Mouse (Mus musculus): ENCODE data around the gene Cyct. TPM values are rescaled to one million over a fixed set of nuclear protein-coding genes. Genes with fewer than 3 reads are reported as not detected.

Gene Cyct
- total RNA-seq (2014; rRNA removed) (not detected in 2 replicates), polyA plus RNA-seq (2012; rRNA removed) (not detected in 2 replicates)

DNA sequence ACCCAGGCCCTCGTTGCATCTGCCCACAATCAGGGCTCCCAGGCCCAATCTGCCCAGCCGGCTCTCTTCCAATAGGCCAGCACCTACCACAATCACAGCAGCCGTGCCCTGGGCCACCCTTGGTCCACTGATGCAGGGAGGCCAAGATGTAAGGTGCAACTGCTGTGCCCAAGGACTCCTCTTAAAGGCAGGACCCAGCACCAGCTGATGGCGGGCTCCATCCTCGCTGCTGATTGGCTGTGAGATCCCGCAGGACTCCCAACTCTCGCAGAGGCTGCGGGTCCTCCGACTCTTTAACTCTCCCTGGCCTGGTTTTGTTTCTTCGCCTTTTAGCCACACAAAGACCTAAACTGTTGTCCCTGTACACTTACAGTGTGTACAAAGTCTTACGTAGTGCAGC lies at the start of gene Cyct:
Gene Cyct, minus strand, starts transcription at position 225 of the 400 bp plus-strand sequence.
- no peak within 1 kb of the TSS for H3K27ac ChIP-seq (replicated peaks; ENCODE audit: insufficient read depth, low read depth, low read length)
- H3K79me2 ChIP-seq (ENCODE audit: control insufficient read depth, insufficient read depth, low read length): no peaks in the 10 kb centered on the region
- no peak within 1 kb of the TSS for H3K4me3 ChIP-seq (ENCODE audit: insufficient read depth, low read depth, low read length)
- no peak for DNase-seq (ENCODE audit: extremely low read depth, low read depth, low spot score)
- 88% methylated on average over 11 of the region's 11 CpGs for WGBS
- no peaks in the 10 kb centered on the region for H3K4me1 ChIP-seq (ENCODE audit: control insufficient read depth, insufficient read depth, low read length)
- no peaks in the 10 kb centered on the region for H3K27me3 ChIP-seq (ENCODE audit: control insufficient read depth, insufficient read depth, low read length)
- no peaks in the 10 kb centered on the region for H3K36me3 ChIP-seq (ENCODE audit: control insufficient read depth, insufficient read depth, low read length)
- no peak for TF ChIP-seq POLR2A (IDR thresholded peaks at IDR 0.05; ENCODE audit: extremely low read depth, insufficient read depth, low read length)
- TF ChIP-seq CTCF (IDR thresholded peaks at IDR 0.05; ENCODE audit: low read depth, low read length): no peak
- H3K9ac ChIP-seq (ENCODE audit: low read depth, low read length): no peak within 1 kb of the TSS

DNA sequence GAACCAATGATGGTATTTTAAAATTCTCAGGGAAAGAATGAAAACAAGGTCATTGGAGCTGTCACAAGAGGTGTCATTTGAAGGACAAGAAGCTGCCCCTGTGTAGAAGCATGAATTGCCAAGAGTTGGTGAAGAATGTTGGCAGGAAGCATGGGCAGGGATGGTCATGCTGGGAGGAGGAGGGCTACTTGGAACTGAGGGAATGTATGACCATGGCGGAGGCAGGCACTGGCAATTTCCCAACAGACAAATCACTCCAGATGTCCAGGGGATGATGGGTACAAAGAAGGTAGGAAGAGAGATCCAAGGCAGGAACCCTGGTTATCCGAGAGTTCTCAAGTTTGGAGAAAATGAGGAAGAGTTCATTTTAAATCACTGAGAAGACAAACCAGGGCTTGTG lies 49.7 kb upstream of the Cyct start:
- Histone ChIP-seq H3K4me1 (ENCODE audit: control insufficient read depth, insufficient read depth, low read length) (peaks cover 8% of the 10 kb centered on the region), H3K27me3 (ENCODE audit: control insufficient read depth, insufficient read depth, low read length) (peaks cover 7% of the 10 kb centered on the region; the same call in 1 of the 2 replicates), H3K27ac (replicated peaks; ENCODE audit: insufficient read depth, low read depth, low read length) (no peak overlapping the region), H3K36me3 (ENCODE audit: control insufficient read depth, insufficient read depth, low read length) (no peaks in the 10 kb centered on the region), H3K4me3 (ENCODE audit: insufficient read depth, low read depth, low read length) (no peak overlapping the region), H3K79me2 (ENCODE audit: control insufficient read depth, insufficient read depth, low read length) (no peaks in the 10 kb centered on the region), H3K9ac (ENCODE audit: low read depth, low read length) (no peak overlapping the region)
- WGBS: 92% methylated on average over 2 of the region's 2 CpGs
- TF ChIP-seq POLR2A (IDR thresholded peaks at IDR 0.05; ENCODE audit: extremely low read depth, insufficient read depth, low read length) (no peak), CTCF (IDR thresholded peaks at IDR 0.05; ENCODE audit: low read depth, low read length) (no peak)
- no peak for DNase-seq (ENCODE audit: extremely low read depth, low read depth, low spot score)

- H3K36me3 ChIP-seq (ENCODE audit: control insufficient read depth, insufficient read depth, low read length): no peaks in the 10 kb centered on the region
- no peaks in the 10 kb centered on the region for H3K79me2 ChIP-seq (ENCODE audit: control insufficient read depth, insufficient read depth, low read length)
- no peak overlapping the region for H3K27ac ChIP-seq (replicated peaks; ENCODE audit: insufficient read depth, low read depth, low read length)
- H3K9ac ChIP-seq (ENCODE audit: low read depth, low read length): no peak overlapping the region
- TF ChIP-seq CTCF (IDR thresholded peaks at IDR 0.05; ENCODE audit: low read depth, low read length) (no peak), POLR2A (IDR thresholded peaks at IDR 0.05; ENCODE audit: extremely low read depth, insufficient read depth, low read length) (no peak)
- peaks cover 8% of the 10 kb centered on the region for H3K4me1 ChIP-seq (ENCODE audit: control insufficient read depth, insufficient read depth, low read length)
- DNase-seq (ENCODE audit: extremely low read depth, low read depth, low spot score): no peak
- WGBS: 95% methylated on average over 1 of the region's 1 CpGs
- H3K4me3 ChIP-seq (ENCODE audit: insufficient read depth, low read depth, low read length): no peak overlapping the region
- peaks cover 7% of the 10 kb centered on the region; the same call in 1 of the 2 replicates for H3K27me3 ChIP-seq (ENCODE audit: control insufficient read depth, insufficient read depth, low read length)
Measured at GRCm38 (mm10) chr2:76409526-76409925, 49.3 kb upstream of the Cyct start.

DNA sequence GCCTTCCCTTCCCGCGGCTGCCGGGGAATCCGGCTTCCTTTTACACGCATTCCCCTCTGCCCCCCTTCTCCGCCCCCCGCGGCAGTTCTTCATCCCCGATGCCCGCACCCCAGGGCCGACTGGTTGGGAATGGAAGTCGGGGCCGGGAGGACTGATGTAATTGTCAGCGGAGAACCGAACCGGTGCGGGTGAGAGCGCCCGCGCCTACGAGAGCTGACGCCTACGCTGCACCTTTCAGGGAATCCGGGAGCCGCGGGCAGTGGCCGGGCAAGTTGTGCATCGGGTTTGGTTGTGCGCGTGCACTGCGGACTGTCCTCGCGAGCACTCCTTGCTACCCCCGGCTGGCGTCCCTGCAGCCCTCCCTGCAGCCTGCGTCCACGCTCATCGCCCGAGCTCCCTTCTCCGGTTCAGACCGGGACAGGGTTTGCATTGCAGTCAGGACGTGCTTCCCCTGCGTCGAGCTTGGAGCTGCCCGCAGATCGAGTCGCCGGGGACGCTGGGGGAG lies 46.7 kb upstream of the Cyct start:
- H3K27me3 ChIP-seq (ENCODE audit: control insufficient read depth, insufficient read depth, low read length): peaks cover 14% of the 10 kb centered on the region
- H3K4me1 ChIP-seq (ENCODE audit: control insufficient read depth, insufficient read depth, low read length): peaks cover 8% of the 10 kb centered on the region
- no peaks in the 10 kb centered on the region for H3K36me3 ChIP-seq (ENCODE audit: control insufficient read depth, insufficient read depth, low read length)
- TF ChIP-seq POLR2A (IDR thresholded peaks at IDR 0.05; ENCODE audit: extremely low read depth, insufficient read depth, low read length) (no peak), CTCF (IDR thresholded peaks at IDR 0.05; ENCODE audit: low read depth, low read length) (no peak)
- WGBS: under 1% methylated on average over 49 of the region's 49 CpGs
- H3K79me2 ChIP-seq (ENCODE audit: control insufficient read depth, insufficient read depth, low read length): no peaks in the 10 kb centered on the region
- H3K27ac ChIP-seq (replicated peaks; ENCODE audit: insufficient read depth, low read depth, low read length): no peak overlapping the region
- H3K4me3 ChIP-seq (ENCODE audit: insufficient read depth, low read depth, low read length): peak overlapping the region; percentile 87
- DNase-seq (ENCODE audit: extremely low read depth, low read depth, low spot score): peak; percentile 6
- H3K9ac ChIP-seq (ENCODE audit: low read depth, low read length): peak overlapping the region; percentile 49

DNA sequence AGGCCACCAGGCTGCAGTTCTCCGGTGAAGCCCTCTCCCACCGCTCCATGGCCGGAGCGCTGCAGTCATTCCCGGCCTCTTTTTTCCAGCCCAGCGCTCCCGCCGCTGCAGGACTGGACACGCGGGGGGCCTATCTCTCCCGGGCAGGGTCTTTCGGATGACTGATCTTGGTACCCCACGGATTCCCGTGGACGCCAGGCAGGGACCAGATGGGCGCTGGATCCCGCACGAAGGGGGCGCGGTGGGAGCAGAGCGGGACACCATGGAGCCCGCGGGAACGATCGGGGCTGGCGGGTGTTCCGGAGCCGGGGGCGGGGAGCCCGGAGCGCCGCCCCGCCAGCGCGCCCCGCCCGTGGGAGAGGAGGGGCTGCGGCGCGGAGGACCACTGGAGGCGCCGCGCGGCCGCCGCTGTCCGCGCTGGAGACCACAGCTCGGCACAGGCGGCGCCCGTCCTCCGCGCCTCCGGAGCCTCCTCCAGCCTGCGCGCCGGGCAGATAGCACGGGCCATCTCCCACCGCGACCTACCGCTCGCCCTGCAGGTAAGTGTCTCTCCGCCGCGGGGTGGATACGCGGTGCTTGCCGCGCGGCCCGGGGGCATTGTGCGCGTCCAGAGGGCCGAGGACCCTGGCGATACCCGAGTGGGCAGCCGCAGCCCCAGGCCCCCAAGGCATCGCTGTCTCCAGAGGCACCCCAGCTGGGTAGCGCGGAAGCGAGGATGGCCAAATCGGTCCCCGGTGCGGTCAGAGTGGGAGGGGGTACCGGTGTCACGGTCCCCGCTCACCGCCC lies 46.1 kb upstream of the Cyct start, which contains the start of gene Osbpl6:
Gene Osbpl6, plus strand, starts transcription at position 358 of the 786 bp plus-strand sequence.
- WGBS: 1% methylated on average over 81 of the region's 89 CpGs
- peaks cover 14% of the 10 kb centered on the region for H3K27me3 ChIP-seq (ENCODE audit: control insufficient read depth, insufficient read depth, low read length)
- DNase-seq (ENCODE audit: extremely low read depth, low read depth, low spot score): no peak

More for the DNA sequence above, 46.1 kb upstream of the Cyct start, which contains the start of gene Osbpl6:
- no peak for TF ChIP-seq POLR2A (IDR thresholded peaks at IDR 0.05; ENCODE audit: extremely low read depth, insufficient read depth, low read length)
- no peak for TF ChIP-seq CTCF (IDR thresholded peaks at IDR 0.05; ENCODE audit: low read depth, low read length)
- Histone ChIP-seq H3K9ac (ENCODE audit: low read depth, low read length) (peak within 1 kb of the TSS; percentile 74), H3K4me1 (ENCODE audit: control insufficient read depth, insufficient read depth, low read length) (peaks cover 8% of the 10 kb centered on the region), H3K4me3 (ENCODE audit: insufficient read depth, low read depth, low read length) (peak within 1 kb of the TSS; percentile 87), H3K79me2 (ENCODE audit: control insufficient read depth, insufficient read depth, low read length) (no peaks in the 10 kb centered on the region), H3K27ac (replicated peaks; ENCODE audit: insufficient read depth, low read depth, low read length) (no peak within 1 kb of the TSS), H3K36me3 (ENCODE audit: control insufficient read depth, insufficient read depth, low read length) (no peaks in the 10 kb centered on the region)

All from liver, adult 2 months (tissue).